Mouse (Mus musculus) ovary, postnatal 36 days (tissue): ENCODE measurements around the gene Glmp.

Experiments used
- DNase-seq: peaks from one replicate; pipeline ENCODE4 v3.0.0; 2022; ENCODE audit warnings: low spot score, mixed read lengths

The Glmp gene

GRCm38 (mm10) chr3:88376644-88377043 lies 51.8 kb downstream of the Glmp start:
- peak; percentile 1 for DNase-seq

GRCm38 (mm10) chr3:88378599-88378998 lies 53.8 kb downstream of the Glmp start, which contains the start of gene Bglap2:
Bglap2 (minus strand) TSS chr3:88378699.
- DNase-seq: peak; percentile 2
